Mouse (Mus musculus): ENCODE results near the gene Rgl2.

Gene Rgl2

GRCm38 (mm10) chr17:33968927-33969326 lies 39.6 kb downstream of the Rgl2 start:
- no peak for DNase-seq (ENCODE audit: low spot score in 2 of 2)

GRCm38 (mm10) chr17:33969394-33969793 lies 40.1 kb downstream of the Rgl2 start:
- DNase-seq (ENCODE audit: low spot score in 2 of 2), result no peak

GRCm38 (mm10) chr17:33972691-33973090 lies 43.3 kb downstream of the Rgl2 start:
- DNase-seq (ENCODE audit: low spot score in 2 of 2), result no peak

GRCm38 (mm10) chr17:33973572-33973971 lies 44.2 kb downstream of the Rgl2 start:
- DNase-seq (ENCODE audit: low spot score in 2 of 2), result no peak

GRCm38 (mm10) chr17:33977861-33978557 lies 48.7 kb downstream of the Rgl2 start:
- no peak for DNase-seq (ENCODE audit: low spot score in 2 of 2)

- DNase-seq (ENCODE audit: low spot score in 2 of 2), result peak; percentile 59 to 73
Measured at GRCm38 (mm10) chr17:33978631-33979031, 49.3 kb downstream of the Rgl2 start.

GRCm38 (mm10) chr17:33979512-33980050 lies 50.2 kb downstream of the Rgl2 start:
- DNase-seq (ENCODE audit: low spot score in 2 of 2), result no peak

GRCm38 (mm10) chr17:33980181-33981035 lies 51.1 kb downstream of the Rgl2 start:
- DNase-seq (ENCODE audit: low spot score in 2 of 2), result no peak

GRCm38 (mm10) chr17:33981192-33981909 lies 52.0 kb downstream of the Rgl2 start:
- DNase-seq (ENCODE audit: low spot score in 2 of 2), result peak; percentile 69 to 71

GRCm38 (mm10) chr17:33982136-33982535 lies 52.8 kb downstream of the Rgl2 start:
- peak; percentile 49 to 70 for DNase-seq (ENCODE audit: low spot score in 2 of 2)

All from spleen, postnatal 14 days (tissue).